Mouse (Mus musculus) lung, postnatal 0 days (tissue): ENCODE measurements around the gene Spp2. TPM values are rescaled to one million over a fixed set of nuclear protein-coding genes. Genes with fewer than 3 reads are reported as not detected.

Experiments
- ATAC-seq: fragments of 200-750 bp; cut with Nextera tagmentation; 2 replicates; pipeline ENCODE4 v1.8.0; 2017; ENCODE audit warnings: moderate library complexity
- DNase-seq: peaks from one replicate; pipeline ENCODE4 v3.0.0-alpha.2; 2016; ENCODE audit warnings: low spot score
- H3K27ac ChIP-seq: fragments of 300-500 bp; sonication (generic); 2 replicates; pipeline ENCODE4 v1.5.1; 2014; ENCODE audit warnings: antibody characterized with exemption, mild to moderate bottlenecking, low read length, mixed read lengths
- H3K27me3 ChIP-seq: fragments of 300-500 bp; sonication (generic); replicated peaks from 2 replicates; pipeline ENCODE4 v1.6.1; 2014; ENCODE audit warnings: low read length, mixed read lengths; ENCODE audit not compliant: insufficient read depth
- H3K36me3 ChIP-seq: fragments of 300-500 bp; sonication (generic); 2 replicates; pipeline ENCODE4 v1.6.1; 2014; ENCODE audit warnings: low read length, mixed read lengths; ENCODE audit not compliant: insufficient read depth
- H3K4me1 ChIP-seq: fragments of 300-500 bp; sonication (generic); 2 replicates; pipeline ENCODE4 v1.6.1; 2014; ENCODE audit warnings: antibody characterized with exemption, low read depth, low read length, mixed read lengths; ENCODE audit not compliant: insufficient read depth
- H3K4me2 ChIP-seq: fragments of 300-500 bp; sonication (generic); replicated peaks from 2 replicates; pipeline ENCODE4 v1.6.1; 2014; ENCODE audit warnings: low read depth, mild to moderate bottlenecking, low read length, moderate library complexity, mixed read lengths
- H3K4me3 ChIP-seq: fragments of 300-500 bp; sonication (generic); 2 replicates; pipeline ENCODE4 v1.5.1; 2014; ENCODE audit warnings: low read depth, low read length
- H3K9ac ChIP-seq: fragments of 300-500 bp; sonication (generic); replicated peaks from 2 replicates; pipeline ENCODE4 v1.6.1; 2014; ENCODE audit warnings: low read depth, mild to moderate bottlenecking
- H3K9me3 ChIP-seq: fragments of 300-500 bp; sonication (generic); 2 replicates; pipeline ENCODE4 v1.6.1; 2016; ENCODE audit warnings: low read length, mixed read lengths
- CTCF ChIP-seq: IDR thresholded peaks from 2 replicates; pipeline ENCODE4 v1.5.1; 2016; ENCODE audit warnings: antibody characterized with exemption, mild to moderate bottlenecking
- EP300 ChIP-seq: IDR thresholded peaks from 2 replicates; pipeline ENCODE4 v1.6.1; 2016; ENCODE audit warnings: antibody characterized with exemption, mild to moderate bottlenecking, control low read depth
- WGBS: fragments of 180-500 bp; shearing (Covaris S2); extraction: QIAGEN DNeasy Blood & Tissue Kit; methylation state at CpG from one replicate; pipeline ENCODE4 v1.1.7; 2014; 5-methylcytosine and 5-hydroxymethylcytosine counted together
- polyA plus RNA-seq: library from polyadenylated mRNA; unstranded; fragments of >200 nt; fragmentation: Nextera tagmentation; extraction: Ambion mirVana; gene quantifications from 2 replicates; pipeline ENCODE4 v1.2.1, GENCODE M21; 2015

The Spp2 gene
- polyA plus RNA-seq, 1 experiment from 2014 or later, result not detected

DNA sequence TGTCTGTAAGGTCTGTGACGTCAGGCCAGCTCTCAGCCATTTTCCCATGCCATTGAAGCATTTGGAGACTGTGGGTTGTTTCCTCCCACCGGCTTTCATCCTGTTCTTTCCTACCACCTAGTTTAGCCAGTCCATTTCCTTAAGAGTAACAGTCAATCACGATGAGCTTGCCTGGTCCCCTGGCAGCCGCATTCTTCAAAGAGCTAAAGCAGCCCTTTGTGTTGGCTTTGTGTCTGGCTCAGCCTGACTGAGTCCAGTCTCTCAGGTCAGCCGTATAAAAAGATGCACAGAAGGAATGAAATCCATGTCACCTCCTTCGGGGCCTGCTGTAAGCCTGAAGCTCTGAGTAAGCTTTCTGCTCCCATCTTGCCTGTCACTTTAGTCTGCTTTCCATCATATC, 65.5 kb downstream of the Spp2 start:
- no peak for ATAC-seq
- H3K9ac ChIP-seq, result no peak overlapping the region
- no peak for TF ChIP-seq CTCF
- TF ChIP-seq EP300, result no peak

DNA sequence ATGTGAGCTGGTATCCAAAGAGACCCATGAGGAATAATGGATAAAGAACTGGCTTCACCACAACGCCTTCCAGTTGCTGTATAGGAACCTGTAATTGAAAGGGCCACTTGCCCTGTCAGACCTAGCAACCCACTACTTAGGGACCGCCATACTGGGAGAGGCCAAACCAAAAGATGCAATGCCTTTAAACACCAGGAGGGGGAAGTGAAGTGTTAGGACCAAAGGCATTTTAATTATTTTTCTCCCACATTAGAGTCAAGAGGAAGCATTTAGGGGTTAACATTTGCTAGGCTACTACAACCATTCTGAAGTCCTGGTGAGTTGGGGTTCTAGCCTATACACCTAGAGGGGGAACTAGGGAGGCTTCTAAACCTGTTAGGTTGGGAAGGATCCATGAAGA, 67.1 kb downstream of the Spp2 start:
- H3K36me3 ChIP-seq, result no peaks in the 10 kb centered on the region
- ATAC-seq (no peak), DNase-seq (peak; percentile 40)
- no peak overlapping the region for H3K4me2 ChIP-seq
- peaks cover 19% of the 10 kb centered on the region; the same call in 1 of the 2 replicates for H3K4me1 ChIP-seq
- H3K27ac ChIP-seq, result no peak overlapping the region
- H3K9me3 ChIP-seq, result no peaks in the 10 kb centered on the region
- WGBS, result 83% methylated on average over 2 of the region's 2 CpGs
- no peak overlapping the region for H3K9ac ChIP-seq
- H3K27me3 ChIP-seq, result no peaks in the 10 kb centered on the region
- H3K4me3 ChIP-seq, result no peak overlapping the region
- peak; percentile 65 for TF ChIP-seq CTCF
- no peak for TF ChIP-seq EP300

More for the DNA sequence above, 65.5 kb downstream of the Spp2 start:
- Histone ChIP-seq H3K4me2 (no peak overlapping the region), H3K4me3 (no peak overlapping the region), H3K27ac (no peak overlapping the region), H3K9me3 (no peaks in the 10 kb centered on the region), H3K4me1 (peaks cover 17% of the 10 kb centered on the region; the same call in 1 of the 2 replicates), H3K36me3 (no peaks in the 10 kb centered on the region), H3K27me3 (no peaks in the 10 kb centered on the region)
- DNase-seq, result no peak
- WGBS, result 45% methylated on average over 6 of the region's 6 CpGs

DNA sequence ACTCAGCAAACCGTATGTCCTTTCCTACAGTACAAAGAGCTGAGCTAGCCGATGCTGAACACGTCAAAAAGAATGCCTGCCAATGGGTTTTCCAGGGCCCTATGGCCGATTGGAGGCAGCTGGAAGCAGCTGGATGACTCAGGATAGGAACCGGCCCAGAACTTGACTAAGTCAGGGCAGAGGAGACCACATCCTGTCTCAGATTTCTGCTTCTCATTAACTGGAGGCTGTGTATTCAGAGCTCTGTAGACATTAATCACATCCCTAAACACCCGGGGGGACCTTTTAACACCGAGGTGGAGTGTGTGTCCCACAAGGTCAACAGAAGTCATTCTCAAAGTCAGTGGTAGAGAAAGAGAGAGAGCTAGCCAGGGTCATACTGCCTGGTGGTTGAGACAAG, 67.8 kb downstream of the Spp2 start:
- Histone ChIP-seq H3K27me3 (no peaks in the 10 kb centered on the region), H3K27ac (0 out of 2 replicates have a peak overlapping the region, but pooled peaks have one; percentile 44), H3K36me3 (no peaks in the 10 kb centered on the region), H3K9ac (no peak overlapping the region), H3K4me2 (no peak overlapping the region), H3K4me3 (no peak overlapping the region), H3K4me1 (peaks cover 19% of the 10 kb centered on the region; the same call in 1 of the 2 replicates), H3K9me3 (no peaks in the 10 kb centered on the region)
- peak; percentile 84 for ATAC-seq
- 8% methylated on average over 7 of the region's 7 CpGs for WGBS
- TF ChIP-seq CTCF (no peak), EP300 (peak; percentile 37; the same call in 1 of the 2 replicates)
- peak; percentile 89 for DNase-seq

DNA sequence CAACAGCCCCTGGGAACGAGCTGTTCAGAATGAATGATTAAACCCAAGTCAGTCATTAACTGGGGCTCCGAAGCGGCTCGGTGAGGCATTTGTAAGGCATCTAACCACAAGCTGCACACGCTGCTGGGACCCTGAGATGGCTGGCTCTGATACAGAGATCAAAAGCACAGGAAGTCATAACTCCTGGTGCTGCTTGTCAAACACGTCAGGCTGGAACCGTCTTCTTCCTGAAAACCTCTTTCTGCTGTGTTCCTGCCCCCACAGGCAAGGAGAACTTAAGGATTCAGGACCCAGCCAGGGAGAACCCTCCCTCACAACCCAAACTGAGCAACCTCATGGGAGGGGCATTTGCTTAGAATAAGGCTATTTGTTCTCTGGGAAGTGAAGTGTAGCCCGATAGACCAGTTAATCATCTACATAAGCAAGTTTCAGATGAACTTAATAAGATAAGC, 68.8 kb downstream of the Spp2 start:
- Histone ChIP-seq H3K9me3 (no peaks in the 10 kb centered on the region), H3K27me3 (no peaks in the 10 kb centered on the region), H3K4me3 (no peak overlapping the region), H3K36me3 (no peaks in the 10 kb centered on the region), H3K9ac (no peak overlapping the region), H3K27ac (0 out of 2 replicates have a peak overlapping the region, but pooled peaks have one; percentile 44), H3K4me2 (no peak overlapping the region), H3K4me1 (peaks cover 19% of the 10 kb centered on the region; the same call in 1 of the 2 replicates)
- WGBS, result 7% methylated on average over 8 of the region's 8 CpGs
- TF ChIP-seq EP300 (peak; percentile 63), CTCF (no peak)
- ATAC-seq (peak; percentile 55), DNase-seq (peak; percentile 56)

Other genes with a start within 250 kb of the Spp2 start
- gene Ugt1a5, start 240.9 kb upstream of the Spp2 start, polyA plus RNA-seq, result not detected in 2 replicates
- 0.08 and 0.11 TPM in 2 replicates for gene Ugt1a2, start 206.4 kb upstream of the Spp2 start, polyA plus RNA-seq
- gene Dnajb3, start 201.2 kb upstream of the Spp2 start, polyA plus RNA-seq, result 2.7 and 3.8 TPM in 2 replicates
- 0.21 and 0.26 TPM in 2 replicates for gene Ugt1a1, start 195.0 kb upstream of the Spp2 start, polyA plus RNA-seq
- 0.15 and 0.43 TPM in 2 replicates for gene Mroh2a, start 180.0 kb upstream of the Spp2 start, polyA plus RNA-seq
- 21.9 and 26.0 TPM in 2 replicates for gene Hjurp, start 129.3 kb upstream of the Spp2 start, polyA plus RNA-seq
- gene Trpm8, start 129.3 kb upstream of the Spp2 start, polyA plus RNA-seq, result 0.05 TPM in 1 of 2 replicates, not detected in the other
- gene Glrp1, start 103.1 kb downstream of the Spp2 start, polyA plus RNA-seq, result 0.06 TPM in 1 of 2 replicates, not detected in the other